Mouse (Mus musculus) heart, adult 2 months (tissue): ENCODE measurements at regions not wholly inside any gene's neighbourhood (a gene's known extent, or its start where the extent isn't known, plus 50 kb on each side); places are given as distances from the start of the nearest gene placed in this dataset.

Experiments
- CTCF ChIP-seq: fragments of 200-600 bp; IDR thresholded peaks from 2 replicates; pipeline ENCODE4 v1.8.1; 2022; ENCODE audit warnings: antibody characterized with exemption, mild to moderate bottlenecking, moderate library complexity
- POLR2A ChIP-seq: fragments of 200-500 bp; IDR thresholded peaks from 2 replicates; pipeline ENCODE4 v1.6.1; 2011; ENCODE audit warnings: mild to moderate bottlenecking, low read depth, low read length, control low read depth; ENCODE audit not compliant: insufficient read depth

- TF ChIP-seq CTCF (no peak), POLR2A (no peak)
These were observed 114.9 kb upstream of the Rnaseh2b start for GRCm38 (mm10) chr14:62177509-62177908.
